Mouse (Mus musculus) hematopoietic stem cell, adult 5-6 weeks (primary cell): Measurements from ENCODE around the gene Tbx4. TPM values are rescaled to one million over a fixed set of nuclear protein-coding genes. Genes with fewer than 3 reads are reported as not detected.

Experiments used
- ATAC-seq, 2 experiments: fragments of 125-278 bp in 1 of 2; replicated peaks in 1 of 2; 2 replicates each; pipeline ENCODE4 v1.8.0; 2016 to 2017; ENCODE audit warnings: inconsistent platforms in 2 of 2, mild to moderate bottlenecking in 2 of 2, moderate number of reproducible peaks in 2 of 2, low read depth in 1 of 2, moderate TSS enrichment in 1 of 2; ENCODE audit not compliant: low FRiP score in 2 of 2, poor library complexity in 2 of 2, severe bottlenecking in 2 of 2, insufficient read depth in 1 of 2, low TSS enrichment in 1 of 2
- total RNA-seq: library from RNA; stranded (forward); fragments of 172-1452, 232-1000 nt; gene quantifications from 2 replicates; pipeline ENCODE4 v1.2.3, GENCODE M21; 2017

Tbx4 gene
- 0.10 and 0.13 TPM in 2 replicates for total RNA-seq

- no peak for ATAC-seq
These were observed at the start of gene Tbx4 for GRCm38 (mm10) chr11:85885665-85886428. TSS of gene Tbx4 (plus strand) at chr11:85886422.

- no peak for ATAC-seq
These were observed 49.5 kb upstream of the Tbx4 start for GRCm38 (mm10) chr11:85836523-85837290.

GRCm38 (mm10) chr11:85837291-85837647 lies 49.0 kb upstream of the Tbx4 start:
- ATAC-seq, result no peak

GRCm38 (mm10) chr11:85837648-85838423 lies 48.4 kb upstream of the Tbx4 start:
- ATAC-seq, result no peak

- no peak for ATAC-seq
These were observed 47.6 kb upstream of the Tbx4 start for GRCm38 (mm10) chr11:85838424-85839257.

DNA sequence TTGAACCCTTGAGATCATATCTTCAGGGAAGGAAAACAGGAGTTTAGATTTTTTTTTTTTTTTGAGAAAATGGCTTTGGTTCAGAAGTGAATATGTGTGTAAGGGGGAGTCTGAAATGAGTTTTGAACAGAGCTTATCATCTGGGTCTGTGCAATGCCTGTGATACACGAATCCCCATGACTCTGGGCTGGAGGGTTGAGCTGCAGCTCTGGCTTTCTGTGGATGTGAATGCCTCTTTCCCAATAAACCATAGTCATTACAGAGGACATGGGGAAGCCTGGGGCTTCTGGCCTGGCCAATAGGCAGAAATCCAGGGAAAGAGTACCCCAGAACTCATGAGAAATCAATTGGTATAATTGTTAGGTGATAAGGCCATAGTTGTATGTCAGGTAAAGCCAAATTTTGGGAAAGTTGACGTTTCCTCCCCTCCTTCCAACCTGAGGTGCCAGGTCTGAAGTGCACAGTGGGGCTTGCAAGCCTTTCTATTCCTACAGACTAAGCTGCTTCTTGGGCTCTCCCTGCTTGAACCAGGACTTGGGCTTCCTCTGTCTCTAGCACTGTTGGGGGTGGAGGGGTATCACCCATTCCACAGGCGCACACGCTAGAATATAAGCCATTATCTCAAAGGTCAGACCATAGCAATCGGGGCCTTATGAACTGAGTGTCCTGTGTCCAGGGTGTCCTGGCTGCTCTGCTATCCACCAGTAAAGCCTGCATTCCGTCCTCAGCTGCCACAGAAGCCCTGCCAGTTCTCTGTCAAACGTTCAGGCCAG lies 46.8 kb upstream of the Tbx4 start:
- no peak for ATAC-seq

DNA sequence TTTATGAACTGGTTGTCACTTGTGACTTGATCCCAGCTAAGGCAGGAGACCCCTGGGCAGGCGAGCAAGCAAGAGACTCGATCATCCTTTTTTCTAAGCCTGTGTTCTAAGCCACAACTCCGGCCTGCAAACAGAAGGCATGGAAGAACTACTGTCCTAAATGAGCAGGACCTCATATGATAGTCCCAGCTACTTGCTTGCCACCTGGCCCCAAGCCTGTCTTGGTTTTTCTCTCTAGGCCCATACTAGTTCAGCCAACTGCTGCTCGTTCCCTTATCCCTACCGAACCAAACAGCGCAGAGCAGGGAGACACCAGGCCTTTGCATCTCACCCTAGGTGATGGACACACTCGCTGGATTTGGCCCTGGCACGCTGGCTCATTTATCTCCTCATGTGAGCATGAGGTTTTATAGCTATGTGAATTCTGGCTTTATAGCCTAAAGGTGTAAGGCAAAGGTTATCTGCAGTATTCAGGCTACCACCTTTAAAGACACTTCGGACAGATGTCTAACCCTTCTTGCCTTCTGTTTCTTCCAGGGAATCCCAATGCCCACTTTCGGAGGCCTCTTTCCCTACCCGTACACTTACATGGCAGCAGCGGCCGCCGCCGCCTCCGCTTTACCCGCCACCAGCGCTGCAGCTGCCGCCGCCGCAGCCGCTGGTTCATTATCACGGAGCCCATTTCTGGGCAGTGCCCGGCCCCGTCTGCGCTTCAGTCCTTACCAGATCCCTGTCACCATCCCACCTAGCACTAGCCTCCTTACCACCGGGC lies 46.0 kb upstream of the Tbx4 start:
- no peak for ATAC-seq

DNA sequence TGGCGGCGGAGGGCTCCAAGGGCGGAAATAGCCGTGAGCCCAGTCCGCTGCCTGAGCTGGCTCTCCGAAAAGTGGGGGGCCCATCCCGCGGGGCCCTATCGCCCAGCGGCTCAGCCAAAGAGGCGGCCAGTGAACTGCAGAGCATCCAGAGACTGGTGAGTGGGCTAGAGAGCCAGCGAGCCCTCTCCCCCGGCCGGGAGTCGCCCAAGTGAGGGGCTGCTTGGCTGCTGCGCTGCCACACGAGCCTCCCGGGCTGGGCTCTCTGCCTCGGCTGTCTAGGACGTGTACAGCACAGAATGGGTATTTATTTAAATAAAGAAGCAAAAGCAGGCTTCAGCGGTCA lies 45.4 kb upstream of the Tbx4 start:
- ATAC-seq, result no peak

DNA sequence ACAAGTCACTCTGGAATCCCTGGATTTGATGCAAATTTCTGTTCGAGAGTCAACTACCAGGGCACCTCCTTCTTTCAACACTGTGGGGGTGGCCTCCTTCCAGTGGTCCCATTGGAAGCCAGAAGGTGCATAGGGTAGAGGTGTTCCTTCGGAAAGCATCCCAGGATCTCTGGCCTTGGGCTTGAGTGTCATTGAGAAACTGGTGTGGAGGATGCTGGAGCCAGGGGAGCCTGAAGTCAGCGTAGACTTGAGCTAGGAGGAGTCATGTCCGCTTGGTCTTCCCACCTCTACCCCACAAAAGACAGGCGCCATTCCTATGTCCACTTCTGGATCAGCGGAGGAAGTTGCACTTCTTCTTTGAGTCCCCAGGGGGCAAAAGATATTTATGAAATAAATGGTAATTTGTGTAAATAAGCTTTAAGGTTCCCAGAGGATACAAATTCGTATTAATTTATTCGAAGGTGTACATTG lies 45.0 kb upstream of the Tbx4 start:
- no peak for ATAC-seq

- 0 out of 4 replicates have a peak, but pooled peaks have one; percentile 29 to 30 for ATAC-seq
These were observed 44.2 kb upstream of the Tbx4 start for GRCm38 (mm10) chr11:85841980-85842379.

- ATAC-seq, result no peak
These were observed 43.5 kb upstream of the Tbx4 start for GRCm38 (mm10) chr11:85842596-85843346.

DNA sequence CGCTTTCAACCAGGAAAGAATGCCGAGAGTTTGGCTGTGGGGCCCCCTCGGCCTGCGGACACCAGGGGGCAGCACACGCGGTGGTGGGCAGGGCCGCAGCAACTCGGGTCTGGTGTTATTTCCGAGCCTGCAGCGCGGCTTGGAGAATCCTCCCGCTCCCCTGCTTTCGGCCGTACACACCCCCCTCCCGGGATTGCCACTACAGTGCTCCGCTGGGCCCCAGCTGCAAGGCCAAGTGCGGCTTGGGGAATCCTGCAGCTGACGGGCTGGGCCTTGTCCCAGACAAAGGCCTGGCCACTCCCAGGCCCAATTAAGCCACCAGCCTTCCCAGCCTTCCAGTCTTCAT lies 42.9 kb upstream of the Tbx4 start:
- ATAC-seq, result peak; percentile 43; a peak in 2 of 4 replicates

DNA sequence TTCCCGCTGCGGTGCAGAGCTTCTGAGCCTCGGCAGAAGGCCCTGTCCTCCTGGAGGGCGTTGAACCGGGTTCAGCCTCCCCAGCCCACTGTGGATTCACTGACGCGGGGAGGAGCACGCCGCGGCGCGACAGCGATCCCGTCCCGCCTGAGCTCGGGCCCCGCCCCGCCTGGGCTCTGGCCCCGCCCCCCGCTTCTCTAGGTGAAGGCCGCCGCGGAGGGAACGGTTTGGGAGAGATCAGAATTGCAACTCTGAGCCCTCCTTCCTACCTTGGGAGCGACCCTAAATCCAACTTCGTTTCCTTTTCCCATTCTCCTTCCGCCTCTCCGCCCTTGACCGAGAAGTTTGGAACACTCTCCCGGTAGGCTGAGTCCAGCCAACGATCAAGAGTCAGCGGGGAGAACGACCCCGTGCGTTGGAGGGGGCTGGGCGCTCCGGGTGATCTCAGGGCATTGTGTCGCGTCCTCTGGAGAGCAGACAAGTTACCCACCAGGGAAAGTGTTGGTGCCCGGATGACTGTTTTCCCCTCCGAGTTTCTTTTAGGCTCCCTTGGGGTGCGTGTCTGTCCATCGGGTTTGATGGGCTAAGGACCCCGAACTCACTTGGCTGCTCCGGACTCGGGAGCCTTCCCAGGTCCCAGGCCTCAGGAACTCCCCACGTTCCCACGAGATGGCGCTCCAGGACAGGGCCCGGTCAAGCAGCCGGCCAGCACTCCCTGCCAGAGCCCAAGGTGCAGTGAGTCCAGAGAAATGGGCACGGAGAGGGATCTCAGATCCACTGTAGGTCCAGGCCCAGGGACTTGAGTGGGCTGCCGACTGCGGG lies 41.9 kb upstream of the Tbx4 start:
- ATAC-seq, result 0 out of 4 replicates have a peak, but pooled peaks of 1 of the 2 experiments have one; percentile 21

- no peak for ATAC-seq
These were observed 41.3 kb upstream of the Tbx4 start for GRCm38 (mm10) chr11:85844971-85845370.

- no peak for ATAC-seq
These were observed 40.3 kb upstream of the Tbx4 start for GRCm38 (mm10) chr11:85845921-85846320.
